Mouse (Mus musculus): ENCODE measurements around the gene Lin37. TPM values are rescaled to one million over a fixed set of nuclear protein-coding genes. Genes with fewer than 3 reads are reported as not detected.

Gene Lin37
- polyA plus RNA-seq, 2 experiments = 35.8 to 38.5 TPM

DNA sequence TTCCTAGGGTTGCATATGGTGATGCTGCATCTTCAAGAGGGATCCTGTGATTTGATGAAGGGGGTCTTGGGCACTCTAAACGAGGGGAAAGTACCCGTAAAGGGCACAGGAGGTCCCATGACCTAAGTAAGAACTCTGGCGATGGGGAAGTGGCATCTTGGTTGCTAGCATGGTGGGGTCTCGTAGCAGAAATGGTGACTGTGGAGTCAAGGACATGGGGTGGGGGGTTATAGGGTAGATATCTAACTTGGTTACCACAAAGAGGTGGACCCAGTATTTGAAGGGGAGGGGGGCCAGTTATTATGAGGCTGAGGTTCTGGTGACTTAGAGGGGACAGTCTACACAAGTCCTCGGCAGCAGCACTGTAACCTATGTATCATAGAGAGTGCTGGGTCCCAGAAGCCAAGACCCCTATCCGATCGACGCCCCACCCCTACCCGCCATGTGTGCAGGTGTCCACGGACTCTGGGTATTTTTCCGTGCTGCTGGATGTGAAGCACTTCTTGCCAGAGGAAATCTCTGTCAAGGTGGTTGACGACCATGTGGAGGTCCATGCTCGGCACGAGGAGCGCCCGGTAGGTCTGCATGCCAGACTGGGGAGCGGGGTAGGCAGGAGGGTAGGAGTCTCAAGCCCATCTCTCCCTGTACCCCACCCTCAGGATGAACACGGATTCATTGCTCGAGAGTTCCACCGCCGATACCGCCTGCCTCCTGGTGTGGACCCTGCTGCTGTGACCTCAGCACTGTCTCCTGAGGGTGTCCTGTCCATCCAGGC lies 5.6 kb downstream of the Lin37 start:
- H3K4me3 ChIP-seq (replicated peaks; ENCODE audit: low read length) = peak overlapping the region; percentile 71
- H3K27me3 ChIP-seq (ENCODE audit: control insufficient read depth, insufficient read depth, low read length) = no peaks in the 10 kb centered on the region
- peak overlapping the region; percentile 66; the same call in 1 of the 2 replicates for H3K9ac ChIP-seq (ENCODE audit: low read depth, low read length, severe bottlenecking)
- H3K27ac ChIP-seq (replicated peaks; ENCODE audit: low read depth, low read length) = no peak overlapping the region; the same call in 1 of the 2 replicates
- H3K9me3 ChIP-seq (ENCODE audit: control insufficient read depth, low read length) = no peaks in the 10 kb centered on the region
- ATAC-seq (ENCODE audit: low FRiP score, low read depth) = no peak
- H3K4me2 ChIP-seq (replicated peaks; ENCODE audit: low read depth, low read length, severe bottlenecking) = peak overlapping the region; percentile 95
- TF ChIP-seq POLR2A (IDR thresholded peaks at IDR 0.05; ENCODE audit: borderline replicate concordance, extremely low read depth, insufficient read depth, insufficient read length) = no peak
- WGBS = 84% methylated on average over 22 of the region's 22 CpGs
- peaks cover 18% of the 10 kb centered on the region for H3K4me1 ChIP-seq (ENCODE audit: control insufficient read depth, insufficient read depth, low read length)
- H3K36me3 ChIP-seq (ENCODE audit: control insufficient read depth, insufficient read depth, low read length) = peaks cover 34% of the 10 kb centered on the region
- DNase-seq (ENCODE audit: low spot score) = no peak

DNA sequence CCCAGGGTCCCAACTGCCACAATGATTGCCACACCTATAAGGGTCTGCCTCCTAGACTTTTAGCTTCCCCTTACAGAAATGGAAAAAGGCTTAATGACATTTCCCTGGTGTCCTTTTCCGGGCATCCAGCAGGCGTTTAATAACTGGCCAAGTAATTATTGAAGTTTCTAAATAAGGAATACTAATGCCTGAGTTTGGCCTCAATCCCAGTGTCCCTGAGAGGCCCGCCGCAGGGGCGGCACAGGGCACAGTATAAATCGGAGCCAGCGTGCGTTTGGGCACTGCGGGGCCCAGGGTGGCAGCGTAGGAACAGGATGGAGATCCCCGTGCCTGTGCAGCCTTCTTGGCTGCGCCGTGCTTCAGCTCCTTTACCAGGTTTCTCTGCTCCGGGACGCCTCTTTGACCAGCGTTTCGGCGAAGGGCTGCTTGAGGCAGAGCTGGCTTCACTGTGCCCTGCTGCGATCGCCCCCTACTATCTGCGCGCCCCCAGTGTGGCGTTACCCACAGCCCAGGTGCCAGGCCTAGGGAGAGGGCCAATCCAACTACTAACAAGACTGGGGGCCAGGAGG lies 6.5 kb downstream of the Lin37 start:
- DNase-seq (ENCODE audit: low spot score) (peak; percentile 51), ATAC-seq (ENCODE audit: low FRiP score, low read depth) (no peak)
- H3K9ac ChIP-seq (ENCODE audit: low read depth, low read length, severe bottlenecking) = peak overlapping the region; percentile 66
- peak overlapping the region; percentile 98 for H3K27ac ChIP-seq (replicated peaks; ENCODE audit: low read depth, low read length)
- no peaks in the 10 kb centered on the region for H3K27me3 ChIP-seq (ENCODE audit: control insufficient read depth, insufficient read depth, low read length)
- H3K4me1 ChIP-seq (ENCODE audit: control insufficient read depth, insufficient read depth, low read length) = peaks cover 11% of the 10 kb centered on the region
- peak overlapping the region; percentile 71 for H3K4me3 ChIP-seq (replicated peaks; ENCODE audit: low read length)
- H3K9me3 ChIP-seq (ENCODE audit: control insufficient read depth, low read length) = no peaks in the 10 kb centered on the region
- H3K4me2 ChIP-seq (replicated peaks; ENCODE audit: low read depth, low read length, severe bottlenecking) = peak overlapping the region; percentile 95
- H3K36me3 ChIP-seq (ENCODE audit: control insufficient read depth, insufficient read depth, low read length) = peaks cover 42% of the 10 kb centered on the region
- WGBS = 5% methylated on average over 21 of the region's 23 CpGs
- TF ChIP-seq POLR2A (IDR thresholded peaks at IDR 0.05; ENCODE audit: borderline replicate concordance, extremely low read depth, insufficient read depth, insufficient read length) = 0 out of 2 replicates have a peak, but pooled peaks have one; percentile 23

GRCm38 (mm10) chr7:30552102-30553020 lies 7.3 kb downstream of the Lin37 start, which contains the start of the genes Hspb6 and Proser3:
Hspb6 (plus strand) TSS chr7:30552178.
Proser3 (minus strand) TSS chr7:30552299.
- ATAC-seq (ENCODE audit: low FRiP score, low read depth) (peak; percentile 97), DNase-seq (ENCODE audit: low spot score) (peak; percentile 100)
- Histone ChIP-seq H3K9ac (ENCODE audit: low read depth, low read length, severe bottlenecking) (peak within 1 kb of the TSS; percentile 76), H3K36me3 (ENCODE audit: control insufficient read depth, insufficient read depth, low read length) (peaks cover 47% of the 10 kb centered on the region), H3K27me3 (ENCODE audit: control insufficient read depth, insufficient read depth, low read length) (no peaks in the 10 kb centered on the region), H3K4me1 (ENCODE audit: control insufficient read depth, insufficient read depth, low read length) (peaks cover 11% of the 10 kb centered on the region), H3K4me2 (replicated peaks; ENCODE audit: low read depth, low read length, severe bottlenecking) (peak within 1 kb of the TSS; percentile 95), H3K4me3 (replicated peaks; ENCODE audit: low read length) (peak within 1 kb of the TSS; percentile 71), H3K9me3 (ENCODE audit: control insufficient read depth, low read length) (no peaks in the 10 kb centered on the region), H3K27ac (replicated peaks; ENCODE audit: low read depth, low read length) (peak within 1 kb of the TSS; percentile 98)
- TF ChIP-seq POLR2A (IDR thresholded peaks at IDR 0.05; ENCODE audit: borderline replicate concordance, extremely low read depth, insufficient read depth, insufficient read length) = peak; percentile 78; the same call in 1 of the 2 replicates
- WGBS = 1% methylated on average over 44 of the region's 44 CpGs

DNA sequence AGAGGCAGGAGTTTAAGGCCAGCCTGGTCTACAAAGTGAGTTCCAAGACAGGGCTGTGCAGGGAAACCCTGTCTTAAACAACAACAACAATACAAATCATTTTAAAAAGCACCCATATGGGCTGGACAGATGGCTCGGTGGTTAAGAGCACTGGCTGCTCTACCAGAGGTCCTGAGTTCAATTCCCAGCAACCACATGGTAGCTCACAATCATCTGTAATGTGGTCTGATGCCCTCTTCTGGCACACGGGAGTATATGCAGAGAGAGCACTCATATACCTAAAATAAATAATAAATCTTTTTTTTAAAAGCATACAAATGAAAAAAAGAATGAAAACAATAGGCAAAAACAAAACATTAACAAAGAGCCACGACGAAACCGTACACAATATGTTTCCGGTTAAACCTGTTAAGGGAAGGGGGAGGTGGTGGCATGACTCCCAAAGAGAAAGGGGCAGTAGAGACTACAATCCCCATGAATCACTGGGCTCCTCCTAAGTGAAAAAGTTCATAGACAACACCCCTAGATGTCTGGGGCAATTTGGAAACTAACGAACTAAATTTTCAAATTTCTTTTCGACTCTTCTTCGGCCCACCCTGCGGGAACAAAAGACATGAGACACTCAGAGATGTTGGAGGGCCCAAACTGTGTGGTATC lies 8.1 kb downstream of the Lin37 start:
- H3K9ac ChIP-seq (ENCODE audit: low read depth, low read length, severe bottlenecking) = peak overlapping the region; percentile 76
- H3K27ac ChIP-seq (replicated peaks; ENCODE audit: low read depth, low read length) = peak overlapping the region; percentile 98
- H3K36me3 ChIP-seq (ENCODE audit: control insufficient read depth, insufficient read depth, low read length) = peaks cover 39% of the 10 kb centered on the region
- peaks cover 11% of the 10 kb centered on the region for H3K4me1 ChIP-seq (ENCODE audit: control insufficient read depth, insufficient read depth, low read length)
- peak overlapping the region; percentile 44 for H3K4me2 ChIP-seq (replicated peaks; ENCODE audit: low read depth, low read length, severe bottlenecking)
- ATAC-seq (ENCODE audit: low FRiP score, low read depth) = peak; percentile 80
- TF ChIP-seq POLR2A (IDR thresholded peaks at IDR 0.05; ENCODE audit: borderline replicate concordance, extremely low read depth, insufficient read depth, insufficient read length) = no peak
- peak; percentile 87 for DNase-seq (ENCODE audit: low spot score)
- no peaks in the 10 kb centered on the region for H3K27me3 ChIP-seq (ENCODE audit: control insufficient read depth, insufficient read depth, low read length)
- H3K9me3 ChIP-seq (ENCODE audit: control insufficient read depth, low read length) = no peaks in the 10 kb centered on the region
- H3K4me3 ChIP-seq (replicated peaks; ENCODE audit: low read length) = peak overlapping the region; percentile 71
- 2% methylated on average over 10 of the region's 10 CpGs for WGBS
